Mouse (Mus musculus) mouse trophoblast stem cell (cell line): ENCODE measurements around the gene Fam131c.

Experiments
- in situ Hi-C, 2 experiments: fragments of 300-500 bp; cut with MseI, MboI; formaldehyde crosslinking; loops; 2 replicates in 1 of 2; 3 replicates in 1 of 2; pipeline ENCODE4 v1.15.1; 2025

Gene Fam131c

DNA sequence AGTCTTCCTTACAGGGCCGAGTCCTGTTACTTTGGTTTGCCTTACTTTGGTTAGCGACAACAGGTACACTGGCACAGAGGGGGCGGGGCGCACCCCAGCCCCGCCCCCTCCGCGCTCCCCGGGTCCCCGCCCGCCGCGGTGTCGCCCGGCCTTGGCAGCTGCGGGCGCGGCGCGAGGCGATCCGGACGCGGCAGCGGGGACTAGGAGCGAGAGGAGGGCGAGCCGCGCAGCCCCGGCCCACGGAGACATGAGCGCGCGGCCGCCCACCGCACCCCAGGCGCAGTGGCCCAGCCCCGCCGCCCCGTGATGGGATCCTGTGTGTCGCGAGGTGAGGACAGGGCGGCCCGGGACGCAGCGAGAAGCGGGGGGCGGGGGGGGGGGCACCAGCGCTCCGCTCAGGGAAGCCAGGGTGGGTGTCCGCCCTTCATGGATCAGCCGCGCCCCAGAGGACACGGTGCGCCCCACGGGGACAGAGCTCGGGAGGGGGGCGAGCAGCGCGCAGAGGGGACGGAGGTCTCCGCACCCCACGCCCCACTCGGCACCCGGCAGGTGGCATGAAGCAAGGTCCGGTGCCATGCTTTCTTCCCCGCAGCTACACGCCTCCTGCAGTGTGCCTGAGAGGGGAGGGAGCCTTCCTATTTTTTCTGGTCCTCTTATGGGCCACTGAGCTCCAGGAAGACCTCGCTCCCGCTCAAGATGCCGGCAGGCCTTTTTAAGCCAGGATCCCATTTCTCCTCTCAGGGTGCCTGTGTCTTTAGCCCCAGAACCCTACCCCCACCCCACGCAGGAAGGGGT lies at the start of gene Fam131c:
Gene Fam131c (plus strand): TSS at position 224 of the 795 bp plus-strand sequence.
- in situ Hi-C loops = no loop called here

DNA sequence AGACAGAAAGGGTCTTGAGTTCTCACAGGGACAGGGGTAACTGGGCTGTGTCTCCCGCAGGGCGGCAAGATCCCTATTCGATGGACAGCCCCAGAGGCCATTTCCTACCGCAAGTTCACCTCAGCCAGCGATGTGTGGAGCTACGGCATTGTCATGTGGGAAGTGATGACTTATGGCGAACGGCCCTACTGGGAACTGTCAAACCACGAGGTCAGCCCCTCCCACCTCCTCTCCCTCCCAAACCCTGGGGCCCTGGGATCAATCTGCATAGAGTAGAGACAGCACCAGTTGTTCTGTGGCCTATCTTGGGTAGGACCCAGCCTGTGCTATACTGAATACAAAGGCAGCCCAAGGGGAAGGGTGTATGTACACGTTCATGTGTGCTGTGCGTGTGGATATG lies 45.5 kb upstream of the Fam131c start:
- in situ Hi-C loops = no loop called here

DNA sequence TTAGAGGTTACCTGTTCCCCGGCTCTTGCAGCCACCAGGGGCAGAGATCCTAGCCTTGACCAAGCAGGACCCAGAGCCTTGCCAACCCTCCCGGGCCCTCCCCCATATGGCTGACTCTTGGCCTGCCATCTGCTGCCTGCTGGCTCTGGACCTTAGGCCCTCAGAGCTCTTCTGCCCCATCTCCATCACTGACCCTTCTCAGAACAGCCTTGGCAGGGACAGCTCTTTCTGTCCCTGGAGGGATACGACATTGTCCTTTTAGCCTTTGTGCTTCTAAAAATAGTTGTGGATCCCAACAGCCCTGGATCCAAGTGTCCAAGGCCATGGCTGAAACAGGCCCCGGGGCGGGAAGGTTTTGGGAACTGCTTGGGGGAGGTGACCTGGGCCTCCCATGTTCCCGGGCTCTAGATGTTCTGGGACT lies 43.2 kb upstream of the Fam131c start:
- in situ Hi-C loops = no loop called here

DNA sequence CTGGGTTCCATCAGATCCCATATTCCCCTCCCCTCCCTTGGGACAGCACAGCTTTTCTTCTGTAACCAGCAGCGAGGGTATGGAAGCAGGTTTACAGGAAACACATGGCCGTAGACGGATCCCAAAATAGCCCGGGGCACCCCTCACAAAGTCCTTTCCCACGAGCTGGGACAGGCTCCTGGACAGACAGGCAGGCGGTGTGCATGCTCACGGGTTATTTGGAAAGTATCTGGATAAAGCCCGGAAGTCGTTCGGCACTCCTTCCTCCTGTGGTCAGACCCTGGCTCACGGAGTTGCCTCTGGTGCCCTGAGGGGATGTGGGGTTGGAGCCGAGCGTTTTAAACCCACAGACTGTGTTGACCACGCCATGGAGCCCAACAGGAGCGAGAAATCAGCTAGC lies 42.4 kb upstream of the Fam131c start:
- in situ Hi-C loops = no loop called here

DNA sequence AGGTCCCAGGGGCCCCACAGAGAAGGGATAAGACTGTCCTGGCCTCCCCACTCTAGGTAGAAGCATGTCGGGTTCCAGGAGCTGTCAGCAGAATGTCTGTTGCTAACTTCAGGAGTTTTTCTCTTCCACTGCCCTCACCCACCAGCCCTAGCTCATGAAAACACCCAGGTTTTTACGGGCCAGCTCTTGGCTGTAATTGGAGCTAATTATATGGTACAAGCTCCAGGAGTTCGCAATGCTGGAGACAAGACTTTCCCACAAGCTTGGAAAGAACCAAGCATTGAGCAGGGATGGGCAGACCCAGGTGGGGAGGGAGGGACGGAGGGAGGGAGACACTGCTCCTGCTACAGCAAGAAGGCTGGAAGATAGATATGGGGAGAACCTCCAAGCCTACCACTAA lies 40.9 kb upstream of the Fam131c start:
- in situ Hi-C loops = no loop called here

DNA sequence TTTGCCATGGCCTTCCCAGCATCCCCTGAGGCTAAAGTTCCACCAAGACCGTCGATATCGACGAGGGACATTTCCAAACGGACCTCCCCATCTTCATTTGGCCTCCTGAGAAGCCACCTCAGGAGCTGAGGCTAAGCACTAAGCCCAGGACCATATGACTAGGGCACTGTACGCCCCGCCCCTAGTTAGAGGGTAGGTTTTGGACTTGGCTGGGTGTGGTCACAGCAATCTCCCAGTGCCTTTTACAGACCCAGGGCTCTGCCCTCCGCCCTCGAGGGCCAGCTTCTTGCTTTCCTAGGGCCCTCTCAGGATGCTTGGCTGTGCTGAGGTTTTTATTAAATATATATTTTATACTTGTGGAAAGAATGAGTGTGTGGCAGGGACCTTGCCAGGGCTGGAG lies 39.3 kb upstream of the Fam131c start:
- in situ Hi-C loops = no loop called here

DNA sequence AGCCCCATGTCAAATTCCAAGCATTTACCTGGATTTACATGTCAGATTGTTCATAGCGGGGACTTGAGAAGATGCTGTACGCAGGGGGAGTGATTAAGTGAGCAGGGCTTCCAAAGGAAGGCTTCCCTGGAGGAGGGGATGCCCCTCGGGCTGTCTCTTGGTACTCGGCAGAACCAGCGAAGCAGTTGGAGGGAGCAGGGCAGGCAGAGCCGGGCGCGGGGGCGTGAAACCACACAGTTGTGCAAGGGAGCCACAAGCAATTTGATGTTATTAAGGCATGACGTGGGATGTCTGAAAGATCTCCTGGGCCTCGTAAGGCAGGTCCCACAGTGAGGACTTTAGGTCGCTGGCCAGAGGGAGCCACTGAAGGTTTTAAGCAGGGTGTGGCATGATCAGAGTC lies 38.1 kb upstream of the Fam131c start:
- in situ Hi-C loops = no loop called here

DNA sequence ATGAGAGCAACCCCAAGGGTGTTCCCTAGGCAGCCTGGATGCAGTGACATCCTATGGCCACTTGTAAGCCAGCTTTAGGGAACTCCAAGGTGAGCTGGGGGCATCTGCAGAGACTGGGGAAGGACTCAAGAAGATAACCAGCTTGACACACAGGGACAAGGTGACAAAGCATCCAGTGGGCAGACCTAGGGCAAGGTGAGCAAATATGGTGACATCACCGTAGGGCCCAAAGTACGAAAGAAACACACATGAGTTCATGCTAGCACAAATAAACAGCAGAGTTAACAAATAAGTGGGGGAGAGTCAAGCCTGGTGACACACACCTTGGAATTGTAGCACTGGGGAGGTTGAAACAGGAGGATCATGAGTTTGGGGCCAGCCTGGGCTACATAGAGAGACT lies 36.6 kb upstream of the Fam131c start:
- in situ Hi-C loops = no loop called here

DNA sequence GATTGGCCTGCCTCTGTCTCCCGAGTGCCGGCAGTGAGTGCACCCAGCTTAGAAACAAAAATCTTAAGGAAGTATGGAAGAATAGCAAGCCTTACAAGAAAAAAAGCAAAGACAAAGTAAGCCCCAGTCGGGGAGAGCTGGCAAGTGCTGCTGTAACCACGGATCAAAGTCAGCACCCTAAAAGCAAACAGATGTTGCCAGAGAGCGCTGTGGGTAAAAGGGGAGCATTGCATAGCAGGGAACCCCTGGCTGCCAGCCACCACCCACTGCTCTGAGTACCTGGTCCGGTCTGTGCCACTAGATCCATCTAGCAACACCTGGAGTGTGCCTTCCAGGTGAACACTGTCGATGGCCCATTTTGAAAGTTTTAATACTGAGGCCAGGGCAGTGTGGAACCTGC lies 35.8 kb upstream of the Fam131c start:
- in situ Hi-C loops = no loop called here

DNA sequence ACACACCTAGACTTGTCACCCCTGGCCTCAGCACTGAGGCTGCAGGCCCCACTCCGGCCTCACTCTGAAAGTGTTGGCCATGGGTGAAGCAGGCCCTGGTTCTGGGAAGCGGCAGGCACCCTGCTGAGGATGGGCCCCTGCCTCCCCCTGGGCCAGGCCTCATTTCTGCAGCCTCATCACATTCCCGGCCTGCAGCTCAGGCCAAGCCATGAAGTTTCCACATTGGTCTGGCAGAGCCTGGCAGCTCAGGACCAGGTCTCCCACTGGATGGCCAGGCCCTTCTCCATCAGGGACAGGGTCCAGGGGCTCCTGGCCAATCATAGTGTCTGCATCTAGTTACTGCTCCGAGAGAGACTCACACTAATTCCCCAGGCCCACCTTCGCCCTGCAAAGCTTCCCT lies 33.3 kb upstream of the Fam131c start:
- in situ Hi-C loops = no loop called here

DNA sequence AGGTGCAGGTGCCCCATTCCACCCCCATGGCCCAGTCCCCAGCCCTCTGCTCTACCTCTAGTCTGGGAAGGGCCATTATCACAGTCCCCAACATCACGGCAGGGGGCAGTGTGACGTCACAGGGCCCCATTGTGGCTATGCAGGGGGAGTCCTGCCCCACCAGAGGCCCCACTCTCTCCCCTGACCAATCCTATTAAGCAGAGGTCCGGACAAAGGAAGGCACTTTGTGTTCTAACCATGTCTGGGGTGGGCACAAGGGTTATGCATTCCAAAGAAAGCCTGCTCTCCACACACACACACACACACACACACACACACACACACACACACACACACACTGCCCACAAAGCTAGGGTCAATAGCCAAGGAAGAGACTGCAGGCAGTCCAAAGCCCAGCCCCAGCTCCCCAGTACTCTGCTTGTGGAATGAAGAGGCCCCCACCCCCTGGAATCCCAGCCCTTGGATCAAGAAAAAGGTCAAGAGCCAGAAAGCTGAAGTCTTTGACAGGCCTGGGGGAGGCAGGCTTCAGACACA lies 32.7 kb upstream of the Fam131c start:
- in situ Hi-C loops = no loop called here

DNA sequence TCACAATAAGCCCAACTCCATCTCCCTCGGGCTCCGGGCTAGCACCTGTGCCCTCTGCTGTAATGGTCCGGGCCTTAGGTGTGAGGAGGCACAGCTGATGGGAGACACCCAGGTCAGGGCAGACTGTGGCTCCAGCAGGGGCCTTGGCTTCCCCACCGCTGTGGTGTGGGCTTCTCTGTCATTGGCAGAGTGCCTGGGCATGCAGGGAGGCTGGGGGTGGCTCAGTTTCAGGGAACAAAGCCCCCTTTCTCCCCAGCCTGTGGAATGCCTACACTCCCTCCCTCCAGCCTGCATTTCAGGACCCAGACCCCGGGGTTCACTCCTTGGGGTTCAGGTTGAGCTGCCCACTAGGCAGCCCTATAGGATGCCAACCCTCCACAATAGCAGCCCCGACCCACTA lies 31.8 kb upstream of the Fam131c start:
- in situ Hi-C loops = no loop called here

DNA sequence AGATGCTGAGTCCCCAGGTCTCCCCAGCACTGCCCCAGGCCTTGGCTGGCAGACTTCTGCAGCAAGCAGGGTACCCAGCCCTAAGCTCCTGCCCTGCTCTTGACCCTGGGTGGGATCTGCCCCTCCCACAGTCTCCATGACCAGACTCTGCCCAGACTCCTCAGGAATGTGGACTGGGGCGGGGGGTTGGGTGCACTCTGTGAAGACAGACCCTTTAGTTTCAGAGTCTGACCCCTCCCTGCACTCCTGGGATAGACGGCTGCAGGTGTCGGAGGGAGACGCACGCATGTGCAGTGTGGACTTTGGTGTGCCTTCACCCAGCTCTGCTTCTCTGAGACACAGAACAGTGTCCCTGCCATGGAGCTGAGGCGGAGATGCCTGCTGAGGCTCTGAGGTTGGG lies 30.0 kb upstream of the Fam131c start:
- in situ Hi-C loops = no loop called here

DNA sequence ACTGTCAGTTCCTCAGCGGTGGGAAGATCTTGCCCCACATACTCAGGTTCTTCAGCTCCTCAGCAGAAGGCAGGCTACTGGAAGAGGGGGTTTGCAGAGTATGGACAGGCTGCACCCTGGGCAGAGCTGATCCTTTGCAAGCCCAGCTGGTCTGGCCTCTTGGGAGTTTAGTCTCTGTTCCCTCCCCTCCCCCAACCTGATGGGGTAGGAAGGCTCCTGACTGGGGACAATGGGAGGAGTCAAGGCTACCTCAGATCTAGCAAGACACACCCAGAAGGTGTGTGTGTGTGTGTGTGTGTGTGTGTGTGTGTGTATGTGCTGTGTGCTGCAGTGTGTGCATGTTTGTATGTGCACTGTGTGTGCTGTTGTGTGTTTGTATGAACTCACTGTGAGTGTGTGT lies 29.2 kb upstream of the Fam131c start:
- in situ Hi-C loops = no loop called here

DNA sequence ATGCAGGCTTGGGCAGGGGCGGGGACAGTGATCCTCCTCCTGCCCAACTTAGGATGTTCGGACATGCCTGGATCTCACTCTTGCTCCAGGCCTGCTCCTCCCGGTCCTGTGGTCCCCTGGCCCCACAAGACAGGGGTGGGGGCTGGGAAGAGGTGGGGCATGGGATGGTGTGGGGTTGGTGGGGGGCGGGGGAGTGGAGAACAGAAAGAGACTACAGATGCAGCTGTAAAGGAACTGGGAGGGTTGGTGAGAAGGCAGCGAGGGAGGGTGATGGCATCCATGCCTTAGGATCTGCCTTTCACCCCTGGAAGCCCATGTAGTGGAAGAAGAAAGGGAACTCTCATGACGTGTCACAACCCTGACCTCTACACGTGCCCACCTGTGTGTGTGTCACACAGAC lies 26.5 kb upstream of the Fam131c start:
- in situ Hi-C loops = no loop called here

DNA sequence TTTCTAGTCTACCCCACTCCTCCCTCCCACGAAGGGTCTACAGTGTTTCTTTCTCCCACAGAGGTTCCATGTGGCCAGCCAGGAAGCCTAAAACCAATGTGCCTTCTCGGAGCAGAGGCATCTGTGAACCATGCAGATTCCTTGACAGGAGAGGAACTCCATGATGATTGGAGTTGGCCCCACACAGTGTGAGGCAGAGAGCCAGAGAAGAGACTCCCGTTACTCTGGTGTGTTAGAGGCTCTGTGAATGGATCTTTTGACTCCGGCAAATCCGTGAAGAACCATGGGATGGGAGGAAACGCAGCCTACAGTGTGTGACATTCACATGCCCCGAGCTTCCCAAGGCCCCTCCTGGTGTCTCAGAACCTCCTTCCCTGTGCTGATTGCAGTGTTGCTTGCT lies 24.5 kb upstream of the Fam131c start:
- in situ Hi-C loops = no loop called here

DNA sequence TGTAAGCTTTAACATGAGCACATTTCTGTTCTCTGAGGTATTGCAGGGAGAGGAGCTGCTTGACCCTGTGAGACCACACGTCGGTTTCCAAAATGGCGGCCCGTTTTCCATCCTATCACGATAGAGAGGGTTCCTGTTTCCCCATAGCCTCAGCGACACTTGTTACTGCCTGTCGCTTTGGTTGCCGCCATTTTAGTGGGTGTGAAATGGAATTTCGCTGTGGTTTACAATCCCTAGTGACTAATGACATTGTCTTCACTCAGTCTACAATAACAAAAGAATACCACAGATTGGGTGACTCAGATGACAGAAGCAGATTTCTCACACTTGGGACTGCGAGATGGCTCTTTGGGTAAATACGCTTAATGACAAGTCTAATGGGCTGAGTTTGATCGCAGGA lies 22.8 kb upstream of the Fam131c start:
- in situ Hi-C loops = no loop called here

DNA sequence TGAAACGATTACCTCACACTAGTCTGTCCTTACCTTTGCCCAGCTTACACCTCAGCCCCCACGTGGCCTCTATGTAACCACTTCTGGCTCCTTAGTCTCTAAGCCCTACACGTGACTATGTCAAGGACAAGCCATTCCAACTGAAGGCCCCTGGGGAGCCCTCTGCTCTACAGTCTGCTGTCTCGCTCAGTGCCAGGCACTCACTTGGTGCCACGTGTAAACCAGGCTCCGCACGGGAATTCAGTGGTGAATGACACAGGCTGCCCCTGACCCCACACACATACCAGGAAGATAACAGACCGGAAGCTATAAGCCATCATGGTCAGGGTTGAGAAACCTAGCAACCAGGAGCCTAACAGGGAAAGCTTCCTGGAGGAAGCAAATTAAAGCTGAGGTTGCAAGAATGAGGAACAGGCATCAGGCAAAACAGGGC lies 20.6 kb upstream of the Fam131c start:
- in situ Hi-C loops = no loop called here

DNA sequence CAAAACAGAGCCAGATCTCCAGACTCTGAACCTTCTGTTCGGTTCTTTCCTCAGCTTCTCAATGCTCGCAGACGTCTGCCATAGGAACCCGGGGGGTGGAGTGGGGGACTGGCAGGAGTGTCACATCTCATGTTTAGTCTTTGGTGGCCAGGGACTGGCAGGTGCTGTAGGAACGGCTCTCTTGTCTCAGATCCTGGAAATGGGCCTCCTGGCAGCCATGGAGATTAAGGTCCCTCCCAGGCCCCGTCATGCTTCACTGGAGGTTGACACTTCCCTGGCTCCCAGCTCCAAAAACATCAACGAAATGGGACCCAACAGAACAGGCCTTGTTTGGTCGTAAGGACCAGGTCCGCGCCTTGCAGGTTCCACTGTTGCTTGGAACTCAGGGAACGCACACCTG lies 19.4 kb upstream of the Fam131c start:
- in situ Hi-C loops = no loop called here

DNA sequence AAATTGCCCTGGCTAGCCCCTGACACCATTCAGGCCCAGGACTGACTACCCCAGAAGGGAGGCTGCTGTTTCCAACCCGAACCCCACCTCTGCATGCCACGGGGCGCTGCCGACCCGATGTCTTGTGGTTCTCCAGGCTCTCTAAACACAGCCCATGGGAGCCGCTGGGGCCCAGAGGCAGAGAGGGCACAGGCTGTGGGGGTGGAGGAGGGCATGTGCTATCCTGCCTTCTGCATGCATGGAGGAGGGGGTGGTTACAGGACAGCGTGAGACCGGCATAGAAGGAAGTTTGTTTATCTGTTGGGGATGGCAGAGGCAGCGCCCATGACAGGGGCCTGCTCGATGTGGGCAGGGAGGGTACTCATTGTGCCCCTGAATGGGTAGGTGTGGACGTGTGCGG lies 18.0 kb upstream of the Fam131c start:
- in situ Hi-C loops = no loop called here

DNA sequence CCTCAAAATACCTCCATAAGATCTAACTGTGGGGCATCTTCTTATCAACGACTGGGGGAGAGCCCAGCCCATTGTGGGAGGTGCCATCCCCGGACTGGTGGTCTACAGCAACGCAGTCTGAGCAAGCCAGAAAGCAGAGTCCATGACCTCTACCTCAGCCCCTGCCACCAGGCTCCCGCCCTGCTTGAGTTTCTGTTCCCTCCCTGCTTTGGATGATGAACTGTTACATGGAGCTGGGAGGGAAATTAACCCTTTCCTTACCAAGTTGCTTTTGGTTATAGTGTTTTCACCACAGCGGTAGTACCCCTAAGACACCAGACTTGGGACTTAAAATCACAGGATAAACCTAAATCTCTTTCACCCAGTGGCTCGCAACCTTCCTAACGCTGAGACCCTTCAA lies 16.0 kb upstream of the Fam131c start:
- in situ Hi-C loops = no loop called here

DNA sequence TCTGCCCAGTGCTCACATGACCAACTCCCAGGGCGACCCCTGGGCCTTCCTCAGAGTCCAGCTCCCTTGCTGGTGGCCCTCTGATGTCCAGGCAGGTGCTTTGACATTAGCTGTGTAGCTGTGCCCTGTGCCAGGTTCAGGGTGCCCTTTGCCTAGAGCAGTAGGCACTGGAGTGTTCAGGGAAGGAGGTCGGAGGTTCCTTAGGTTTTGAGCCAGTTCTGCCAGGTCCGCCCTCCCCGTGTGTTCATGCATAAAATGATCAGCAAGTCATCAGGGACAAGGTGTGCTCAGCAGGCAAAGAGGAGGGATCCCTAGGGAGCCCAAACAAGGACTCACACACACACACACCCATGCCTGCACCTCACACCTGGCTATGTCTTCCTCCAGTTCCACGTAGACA lies 15.0 kb upstream of the Fam131c start:
- in situ Hi-C loops = no loop called here

DNA sequence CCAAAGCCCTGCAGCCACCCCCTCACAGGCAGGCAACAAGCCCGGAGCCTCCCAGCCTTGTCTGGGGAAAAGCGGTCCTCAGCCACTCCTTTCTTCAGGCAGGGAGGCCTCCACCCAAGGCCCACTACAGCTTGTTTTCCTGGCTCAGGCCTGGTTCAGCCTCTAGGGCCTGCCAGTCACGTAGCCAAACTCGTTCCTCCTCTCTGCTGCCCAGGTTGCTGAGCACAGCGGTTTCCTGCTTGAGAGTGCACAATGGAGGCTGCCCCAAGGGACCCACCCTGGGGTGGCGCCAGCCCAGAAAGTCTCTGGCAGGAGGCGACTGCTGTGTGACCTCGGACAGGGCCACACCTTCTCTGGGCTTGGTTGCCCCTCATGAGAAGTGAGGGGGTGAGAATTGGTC lies 14.2 kb upstream of the Fam131c start:
- in situ Hi-C loops = no loop called here

DNA sequence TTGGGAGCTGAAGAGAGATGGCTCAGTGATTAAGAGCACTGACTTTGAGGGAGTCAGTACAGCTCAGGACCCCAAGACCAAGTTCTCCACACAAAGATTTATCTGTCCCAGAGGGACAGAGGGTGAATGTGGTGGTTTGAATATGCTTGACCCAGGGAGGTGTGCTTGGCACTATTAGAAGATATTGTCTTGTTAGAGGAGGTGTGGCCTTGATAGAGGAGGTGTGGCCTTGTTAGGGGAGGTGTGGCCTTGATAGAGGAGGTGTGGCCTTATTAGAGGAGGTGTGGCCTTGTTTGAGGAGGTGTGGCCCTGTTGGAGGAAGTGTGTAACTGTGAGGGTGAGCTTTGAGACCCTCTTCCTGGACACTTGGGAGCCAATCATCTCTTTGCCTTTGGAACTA lies 10.2 kb upstream of the Fam131c start:
- in situ Hi-C loops = no loop called here
